Mouse (Mus musculus) bone marrow, adult 2 months (tissue): ENCODE data around the gene Zdhhc9.

ENCODE experiments used
- CTCF ChIP-seq: fragments of 200-500 bp; IDR thresholded peaks from 2 replicates; pipeline ENCODE4 v1.5.1; 2011; ENCODE audit warnings: low read length, control low read depth; ENCODE audit not compliant: control insufficient read depth, insufficient read depth
- POLR2A ChIP-seq: fragments of 200-500 bp; IDR thresholded peaks from 2 replicates; pipeline ENCODE4 v1.6.1; 2011; ENCODE audit warnings: low read depth, mild to moderate bottlenecking, control low read depth, low read length, borderline replicate concordance; ENCODE audit not compliant: control insufficient read depth

- TF ChIP-seq CTCF (no peak), POLR2A (no peak)
These were observed 55.3 kb downstream of the Zdhhc9 start for GRCm38 (mm10) chrX:48153414-48153813.
